Mouse (Mus musculus) frontal cortex, postnatal 25 days (tissue): ENCODE results near the gene Sap30.

ENCODE experiments used
- DNase-seq, 2 experiments: peaks; one replicate each; pipeline ENCODE4 v3.0.0; 2022; ENCODE audit warnings: low spot score in 2 of 2

Sap30 gene

DNA sequence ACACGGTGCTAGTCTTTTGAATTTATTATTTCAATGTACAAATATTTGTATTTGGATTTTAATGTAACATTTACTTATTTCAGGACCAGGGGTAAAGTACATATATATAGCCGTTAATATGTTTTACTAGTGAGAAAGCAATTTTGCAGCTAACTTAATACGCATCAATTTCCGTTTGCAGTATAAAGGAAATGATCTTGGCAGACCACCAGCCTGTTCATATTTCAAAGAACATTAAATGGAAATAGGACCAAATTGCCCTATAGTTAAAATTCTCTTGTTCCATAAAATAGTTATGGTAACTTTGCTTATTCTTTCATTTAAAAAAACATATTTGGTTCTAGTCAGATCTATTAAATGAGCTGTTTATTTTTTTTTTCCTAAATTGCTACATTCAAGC is 46.5 kb downstream of the Sap30 start:
- no peak for DNase-seq

DNA sequence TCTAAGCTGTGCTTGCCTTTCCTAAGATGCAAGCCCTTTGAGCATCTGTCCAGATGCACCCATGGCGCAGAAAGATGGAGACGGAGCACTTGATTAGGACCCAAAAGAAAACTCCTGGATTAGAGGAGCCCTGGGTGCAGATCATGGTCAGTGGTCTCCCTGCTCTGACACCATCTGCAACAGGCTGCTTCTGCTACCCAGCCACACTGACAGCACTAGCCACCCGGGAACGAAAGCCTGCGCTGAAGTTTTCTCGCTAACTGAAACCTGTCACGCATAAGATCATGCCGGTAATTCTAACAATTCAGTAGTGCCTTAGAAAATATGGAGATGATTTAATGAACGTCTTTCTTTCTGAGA is 51.2 kb downstream of the Sap30 start:
- DNase-seq, result no peak

DNA sequence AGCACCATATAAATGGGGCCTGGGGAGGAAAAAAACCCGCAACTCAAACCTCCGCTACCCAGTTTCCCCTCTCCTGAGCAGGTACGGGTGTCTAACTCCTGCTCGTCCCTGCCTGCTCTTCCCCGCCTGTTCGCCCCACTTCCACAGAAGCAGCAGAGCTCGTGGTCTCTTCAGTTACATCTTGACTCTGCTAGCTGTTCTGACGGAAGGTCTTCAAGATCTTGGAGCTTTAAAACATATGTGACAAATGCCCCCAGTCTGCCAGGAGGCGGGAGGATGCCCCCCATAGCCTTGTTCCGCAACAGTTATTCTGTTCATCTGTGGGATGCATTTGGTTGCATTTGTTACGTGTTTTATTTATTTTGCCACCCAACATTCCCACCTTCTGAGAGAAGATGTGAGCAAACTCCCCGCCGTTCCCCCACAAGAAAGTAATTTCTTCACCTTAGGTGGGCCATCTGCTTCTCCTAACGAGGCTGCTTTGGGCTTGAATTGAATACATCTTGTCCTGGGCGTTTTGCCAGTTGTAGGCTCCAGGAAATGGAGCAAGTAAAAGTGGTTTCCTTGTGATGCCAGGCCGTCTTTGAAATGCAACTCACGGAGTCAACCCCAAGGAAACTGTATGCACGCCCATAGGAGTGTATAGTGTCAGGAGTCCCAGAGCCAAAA is 51.8 kb downstream of the Sap30 start:
- peak in 1 of 2 experiments; percentile 47 for DNase-seq

DNA sequence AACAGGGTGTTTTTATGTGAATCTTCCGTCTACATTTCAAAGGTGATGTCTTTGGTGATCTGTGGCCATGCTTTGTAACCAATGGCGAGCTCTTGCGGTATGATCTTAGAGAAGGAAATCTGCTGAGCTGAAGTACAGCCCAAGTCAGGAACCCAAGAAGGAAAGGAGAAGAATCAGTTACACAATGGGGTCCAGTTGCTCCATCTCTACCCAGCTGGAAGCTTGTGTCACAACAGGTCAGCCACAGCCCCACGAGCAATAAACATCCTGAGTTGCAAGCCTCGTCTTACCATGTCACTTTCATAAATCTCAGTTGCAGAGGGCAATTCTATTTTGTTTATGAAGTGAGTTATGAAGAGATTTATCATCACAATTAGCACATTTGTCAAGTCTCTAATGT is 54.9 kb downstream of the Sap30 start:
- DNase-seq, result no peak
